Mouse (Mus musculus) retina, adult 2 months (tissue): ENCODE measurements around the gene Cul1.

Experiments
- DNase-seq: peaks from one replicate; pipeline ENCODE4 v3.0.0-alpha.2; 2012; ENCODE audit warnings: low read depth, low spot score

Gene Cul1

DNA sequence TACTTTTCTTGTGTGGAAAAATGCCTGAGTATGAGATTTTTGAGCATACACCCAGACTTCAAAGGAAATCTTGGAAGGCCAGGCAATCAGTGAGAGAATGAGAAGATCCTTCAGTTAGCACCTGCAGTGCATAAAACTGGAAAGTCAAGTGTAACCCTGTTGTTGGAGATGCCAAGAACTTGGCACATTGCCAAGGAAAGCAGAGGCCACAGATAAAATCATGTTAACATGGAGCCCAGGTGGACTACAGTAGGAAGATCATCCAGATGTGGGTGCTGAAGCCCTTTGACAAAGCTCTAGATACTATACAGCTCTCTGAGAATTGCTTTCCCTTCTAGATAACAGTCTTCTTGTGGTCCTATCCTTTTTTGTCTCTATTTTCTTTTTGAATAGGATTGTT, 19.2 kb downstream of the Cul1 start:
- DNase-seq = no peak

DNA sequence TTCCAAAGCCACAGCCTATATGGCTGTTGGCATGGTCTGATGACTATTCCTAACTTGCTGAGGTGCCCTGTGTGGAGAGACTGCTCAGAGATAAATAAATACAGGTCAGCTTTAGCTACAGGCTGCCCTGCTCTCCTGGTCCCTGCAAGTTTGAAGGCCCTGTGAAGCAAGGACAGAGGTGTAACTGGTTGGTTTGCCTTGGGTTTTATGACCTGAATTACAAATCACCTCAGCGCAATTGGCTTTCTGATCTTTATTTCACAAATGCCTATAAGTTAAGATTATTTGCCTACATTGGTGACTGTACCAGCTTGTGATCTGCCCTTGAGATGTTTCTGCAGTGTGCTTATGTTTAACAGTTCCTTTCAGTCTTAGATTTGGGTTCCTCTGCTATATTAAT, 28.8 kb downstream of the Cul1 start:
- no peak for DNase-seq

DNA sequence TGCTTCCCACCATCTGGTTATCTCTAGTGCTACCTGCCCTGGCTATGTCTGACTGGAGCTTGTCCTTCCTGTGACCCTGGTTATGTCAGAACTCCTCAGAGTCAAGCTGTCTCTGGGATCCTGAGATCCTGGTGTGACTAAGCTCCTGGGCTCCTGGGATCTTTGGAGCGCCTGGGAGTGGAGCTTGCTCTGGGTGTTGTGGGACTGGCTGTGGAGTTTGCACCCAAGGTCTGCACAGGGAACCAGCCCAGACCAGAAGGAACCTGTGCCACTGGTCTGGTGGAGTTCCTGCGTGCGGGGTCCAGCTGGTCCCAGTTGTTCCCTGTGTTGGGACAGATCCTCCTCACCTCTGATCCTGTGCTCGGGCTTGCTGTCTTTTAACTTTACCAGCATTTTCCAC, 41.4 kb downstream of the Cul1 start:
- no peak for DNase-seq

DNA sequence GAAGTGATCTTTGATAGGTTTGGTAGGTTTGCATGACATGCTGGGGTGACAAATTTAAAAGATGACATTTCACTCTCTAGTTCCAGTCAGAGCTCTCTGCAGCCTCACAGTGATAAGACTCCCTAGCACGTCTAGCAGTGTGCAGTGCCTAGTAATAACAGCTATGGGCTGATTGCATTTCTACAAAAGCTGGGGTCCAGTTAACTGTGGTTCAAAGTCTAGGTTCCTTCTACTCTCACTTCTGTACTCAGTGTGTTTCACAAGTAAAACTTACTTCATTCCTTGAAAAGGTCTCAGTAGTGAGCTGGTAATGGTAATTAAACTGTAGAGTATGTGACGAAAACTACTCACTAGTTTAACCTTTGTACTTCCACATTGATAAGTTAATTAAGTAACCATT, 66.8 kb downstream of the Cul1 start:
- no peak for DNase-seq

DNA sequence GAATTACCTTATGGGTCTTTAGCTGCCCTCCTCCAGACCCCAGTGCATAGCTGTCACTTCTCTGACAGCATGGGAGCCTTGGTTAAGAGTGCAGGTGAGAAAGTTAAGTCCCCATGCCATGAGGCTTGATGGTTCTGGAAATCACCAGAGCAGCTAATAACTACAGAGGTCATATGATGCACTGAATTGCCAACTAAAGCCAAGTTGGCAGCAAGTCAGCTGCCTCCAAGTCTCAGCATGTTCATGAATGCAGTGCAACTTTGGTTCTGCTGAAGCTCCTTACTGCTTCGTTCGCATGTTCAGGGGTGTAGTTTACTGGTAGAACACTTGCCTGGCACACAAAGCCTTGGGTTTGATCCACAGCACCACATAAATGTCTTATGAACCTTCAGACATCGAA, 69.2 kb downstream of the Cul1 start:
- no peak for DNase-seq

- no peak for DNase-seq
Measured at GRCm38 (mm10) chr6:47525041-47525440, 71.8 kb downstream of the Cul1 start.

DNA sequence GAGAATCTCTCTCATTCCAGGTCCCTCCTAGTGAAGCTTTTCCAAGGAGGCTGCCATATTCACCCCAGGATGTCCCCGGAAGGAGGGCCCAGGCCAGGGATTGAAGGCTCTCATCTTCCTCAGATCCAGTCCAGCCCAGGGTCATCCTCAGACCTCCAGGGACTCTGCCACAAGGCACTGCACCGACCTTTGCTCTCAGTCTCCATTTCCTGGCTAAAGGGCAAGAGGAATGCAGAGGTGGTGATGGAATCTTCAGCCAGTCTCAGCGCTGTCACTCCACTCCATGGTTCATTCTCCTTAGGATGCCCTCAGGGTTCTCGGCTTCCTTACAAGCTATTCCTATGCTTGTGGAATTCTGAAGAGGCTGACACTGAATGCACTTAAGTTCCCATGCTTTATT, 73.2 kb downstream of the Cul1 start:
- DNase-seq = no peak

DNA sequence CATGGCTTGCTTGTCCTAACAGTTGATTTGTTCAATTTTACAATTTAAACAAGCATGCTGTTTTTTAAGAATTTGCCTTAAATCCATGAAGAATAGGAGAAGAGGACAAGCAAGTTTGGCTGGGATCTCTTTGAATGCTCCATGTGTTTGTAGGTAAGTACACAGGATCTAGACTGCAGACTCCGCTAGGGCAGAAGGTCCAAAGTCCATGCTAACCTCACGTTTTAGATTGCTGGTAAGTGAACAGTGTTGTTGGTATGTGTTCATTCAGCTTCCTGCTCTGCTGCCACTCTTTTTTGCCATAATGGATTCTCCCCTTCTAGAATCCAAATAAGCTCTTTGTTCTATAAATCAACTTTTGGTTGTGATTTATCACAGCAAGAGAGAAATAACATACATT, 73.9 kb downstream of the Cul1 start:
- DNase-seq = no peak

- no peak for DNase-seq
Measured at GRCm38 (mm10) chr6:47527655-47528054, 74.5 kb downstream of the Cul1 start.

GRCm38 (mm10) chr6:47532547-47532946, 79.3 kb downstream of the Cul1 start:
- DNase-seq = no peak

- DNase-seq = no peak
Measured at GRCm38 (mm10) chr6:47535333-47535732, 82.1 kb downstream of the Cul1 start.

- DNase-seq = no peak
Measured at GRCm38 (mm10) chr6:47552280-47552679, 99.1 kb downstream of the Cul1 start.

GRCm38 (mm10) chr6:47559287-47559686, 106.1 kb downstream of the Cul1 start:
- DNase-seq = no peak

GRCm38 (mm10) chr6:47560407-47560806, 107.2 kb downstream of the Cul1 start:
- DNase-seq = no peak

DNA sequence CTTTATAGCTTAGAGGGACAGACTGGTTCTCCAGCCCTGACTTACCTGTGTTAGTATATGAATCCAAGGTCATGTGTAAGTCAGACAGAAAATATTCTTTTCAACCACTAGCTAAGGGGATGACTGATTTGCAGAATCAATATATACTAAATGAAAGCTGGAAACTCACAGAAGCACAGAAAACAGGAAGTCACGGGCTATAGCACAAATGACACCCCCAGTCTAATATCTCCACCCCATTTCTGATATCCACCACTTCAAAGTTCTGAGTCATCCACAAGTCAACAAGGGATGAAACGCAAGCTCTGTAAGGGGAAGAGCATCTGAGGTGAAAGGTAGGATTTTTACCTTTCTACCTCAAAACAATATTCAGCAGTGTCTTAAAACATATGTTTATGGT, 107.6 kb downstream of the Cul1 start:
- DNase-seq = no peak

GRCm38 (mm10) chr6:47561426-47561825, 108.2 kb downstream of the Cul1 start:
- DNase-seq = no peak

GRCm38 (mm10) chr6:47565326-47566035, 112.3 kb downstream of the Cul1 start:
- DNase-seq = no peak

- no peak for DNase-seq
Measured at GRCm38 (mm10) chr6:47572887-47573286, 119.7 kb downstream of the Cul1 start.
